Mouse (Mus musculus) stomach, embryonic 14.5 days (tissue): ENCODE results near the gene Dusp5. TPM values are rescaled to one million over a fixed set of nuclear protein-coding genes. Genes with fewer than 3 reads are reported as not detected.
"Not testable (repeated sequence)": the region's sequence is repeated elsewhere in the genome, so short reads cannot be mapped to it uniquely, and the experiment has no call there.

Experiments used
- ATAC-seq: fragments of 200-750 bp; cut with Nextera tagmentation; 2 replicates; pipeline ENCODE4 v1.8.0; 2017; ENCODE audit warnings: low read depth, moderate TSS enrichment; ENCODE audit not compliant: insufficient number of reproducible peaks, insufficient read depth, low FRiP score
- H3K27ac ChIP-seq: fragments of 300-500 bp; sonication (generic); 2 replicates; pipeline ENCODE4 v1.5.1; 2014; ENCODE audit warnings: mild to moderate bottlenecking, low read length, moderate library complexity, mixed read lengths
- H3K27me3 ChIP-seq: fragments of 300-500 bp; sonication (generic); 2 replicates; pipeline ENCODE4 v1.6.1; 2014; ENCODE audit warnings: low read length, control low read depth, mixed read lengths; ENCODE audit not compliant: control insufficient read depth, insufficient read depth
- H3K36me3 ChIP-seq: fragments of 300-500 bp; sonication (generic); 2 replicates; pipeline ENCODE4 v1.6.1; 2014; ENCODE audit warnings: mild to moderate bottlenecking, control low read depth, low read length, moderate library complexity, mixed read lengths; ENCODE audit not compliant: control insufficient read depth, insufficient read depth
- H3K4me1 ChIP-seq: fragments of 300-500 bp; sonication (generic); 2 replicates; pipeline ENCODE4 v1.6.1; 2014; ENCODE audit warnings: low read length, control low read depth, mixed read lengths; ENCODE audit not compliant: control insufficient read depth, insufficient read depth
- H3K4me2 ChIP-seq: fragments of 300-500 bp; sonication (generic); replicated peaks from 2 replicates; pipeline ENCODE4 v1.6.1; 2014; ENCODE audit warnings: low read depth, low read length, control low read depth
- H3K4me3 ChIP-seq: fragments of 300-500 bp; sonication (generic); 2 replicates; pipeline ENCODE4 v1.5.1; 2014; ENCODE audit warnings: low read depth, low read length, control low read depth
- H3K9ac ChIP-seq: fragments of 300-500 bp; sonication (generic); replicated peaks from 2 replicates; pipeline ENCODE4 v1.6.1; 2014; ENCODE audit warnings: low read depth, mild to moderate bottlenecking, control low read depth, low read length, moderate library complexity, mixed read lengths
- H3K9me3 ChIP-seq: fragments of 300-500 bp; sonication (generic); 2 replicates; pipeline ENCODE4 v1.6.1; 2016; ENCODE audit warnings: low read depth, low read length, control low read depth; ENCODE audit not compliant: control insufficient read depth
- WGBS: fragments of 180-500 bp; shearing (Covaris S2); extraction: QIAGEN DNeasy Blood & Tissue Kit; methylation state at CpG from one replicate; pipeline ENCODE4 v1.1.7; 2014; 5-methylcytosine and 5-hydroxymethylcytosine counted together
- polyA plus RNA-seq: library from polyadenylated mRNA; unstranded; fragments of >200 nt; fragmentation: Nextera tagmentation; extraction: Ambion mirVana; gene quantifications from 2 replicates; pipeline ENCODE4 v1.2.1, GENCODE M21; 2014

Dusp5 gene
- polyA plus RNA-seq, 1 experiment from 2014 or later: 4.6 TPM

GRCm38 (mm10) chr19:53578597-53579252 lies 49.8 kb downstream of the Dusp5 start:
- H3K4me3 ChIP-seq: no peak overlapping the region
- H3K9ac ChIP-seq: no peak overlapping the region
- no peaks in the 10 kb centered on the region for H3K36me3 ChIP-seq
- H3K4me1 ChIP-seq: peaks cover 6% of the 10 kb centered on the region; the same call in 1 of the 2 replicates
- no peak overlapping the region for H3K27ac ChIP-seq
- H3K27me3 ChIP-seq: no peaks in the 10 kb centered on the region
- no peaks in the 10 kb centered on the region for H3K9me3 ChIP-seq
- WGBS: 10% methylated on average over 8 of the region's 8 CpGs
- peak; percentile 42; the same call in 1 of the 2 replicates for ATAC-seq
- H3K4me2 ChIP-seq: no peak overlapping the region

GRCm38 (mm10) chr19:53580271-53580670 lies 51.4 kb downstream of the Dusp5 start:
- ATAC-seq: not testable (repeated sequence)
- 81% methylated on average over 8 of the region's 8 CpGs for WGBS

GRCm38 (mm10) chr19:53587686-53588085 lies 58.8 kb downstream of the Dusp5 start:
- H3K36me3 ChIP-seq, ATAC-seq, H3K27me3 ChIP-seq, H3K4me1 ChIP-seq, H3K9ac ChIP-seq, H3K4me3 ChIP-seq, H3K27ac ChIP-seq, H3K4me2 ChIP-seq: not testable (repeated sequence)
- peaks cover 15% of the 10 kb centered on the region; the same call in 1 of the 2 replicates for H3K9me3 ChIP-seq
- WGBS: 93% methylated on average over 3 of the region's 3 CpGs

More at GRCm38 (mm10) chr19:53580271-53580670, 51.4 kb downstream of the Dusp5 start:
- H3K4me2 ChIP-seq, H3K27ac ChIP-seq, H3K27me3 ChIP-seq, H3K4me1 ChIP-seq, H3K36me3 ChIP-seq, H3K9ac ChIP-seq, H3K4me3 ChIP-seq: not testable (repeated sequence)
- H3K9me3 ChIP-seq: peaks cover 15% of the 10 kb centered on the region; the same call in 1 of the 2 replicates

GRCm38 (mm10) chr19:53588968-53589367 lies 60.1 kb downstream of the Dusp5 start, which contains the start of gene Nutf2-ps1:
TSS of gene Nutf2-ps1 (minus strand) at chr19:53589068.
- not testable (repeated sequence) for H3K9ac ChIP-seq, H3K4me3 ChIP-seq, H3K27me3 ChIP-seq, ATAC-seq, H3K27ac ChIP-seq, H3K4me2 ChIP-seq, H3K36me3 ChIP-seq, H3K4me1 ChIP-seq
- peaks cover 13% of the 10 kb centered on the region; the same call in 1 of the 2 replicates for H3K9me3 ChIP-seq
- WGBS: 96% methylated on average over 7 of the region's 7 CpGs

Other genes with a start within 250 kb of the Dusp5 start
- 29.3 and 30.3 TPM in 2 replicates for gene Mxi1, start 218.6 kb upstream of the Dusp5 start, polyA plus RNA-seq
- not detected in 2 replicates for gene Gm10197, start 157.3 kb upstream of the Dusp5 start, polyA plus RNA-seq
- 42.4 and 43.5 TPM in 2 replicates for gene Smndc1, start 138.5 kb upstream of the Dusp5 start, polyA plus RNA-seq
- gene Nutf2-ps1, start 60.0 kb downstream of the Dusp5 start, polyA plus RNA-seq: 335 and 346 TPM in 2 replicates
- gene Smc3, start 71.3 kb downstream of the Dusp5 start, polyA plus RNA-seq: 78.8 and 78.9 TPM in 2 replicates
- gene Rbm20, start 148.2 kb downstream of the Dusp5 start, polyA plus RNA-seq: 0.78 and 0.95 TPM in 2 replicates